ENCODE assay signal across 8 mouse cellular contexts in genomic region chr2:117342090-117342546, GRCm38 (mm10). TPM values are rescaled to one million over a fixed set of nuclear protein-coding genes. Genes with fewer than 3 reads are reported as not detected.
A peak's percentile ranks its signal among the peaks of the same experiment; 100 is the strongest.
DNase-seq lines count a peak whose midpoint lies in the region; ATAC-seq and TF ChIP-seq lines count a peak whose summit lies in the region.

No protein-coding gene starts in this region.

- TF ChIP-seq POLR2A in thymus, adult 2 months (IDR thresholded peaks at IDR 0.05; ENCODE audit: control insufficient read depth, extremely low read depth, insufficient read depth, low read length, poor library complexity), result no peak

- no peaks in the 10 kb centered on the region for H3K9me3 ChIP-seq in forebrain, embryonic 13.5 days (replicated peaks)
- no peaks in the 10 kb centered on the region for H3K9me3 ChIP-seq in lung, embryonic 16.5 days (ENCODE audit: control insufficient read depth, low read length)

- peaks cover 19% of the 10 kb centered on the region for H3K4me1 ChIP-seq in forebrain, embryonic 13.5 days
- H3K4me1 ChIP-seq in lung, embryonic 16.5 days (replicated peaks; ENCODE audit: control insufficient read depth, insufficient read depth, low read length), result no peaks in the 10 kb centered on the region; the same call in 1 of the 2 replicates
- peaks cover 37% of the 10 kb centered on the region for H3K4me1 ChIP-seq in thymus, adult 2 months (replicated peaks; ENCODE audit: control insufficient read depth, insufficient read depth, low read length)

- H3K27ac ChIP-seq in forebrain, embryonic 13.5 days, result no peak overlapping the region
- H3K27ac ChIP-seq in lung, embryonic 16.5 days (ENCODE audit: low read length), result no peak overlapping the region
- H3K27ac ChIP-seq in thymus, adult 2 months (ENCODE audit: control insufficient read depth, insufficient read depth, low read length), result peak overlapping the region; percentile 91

- H3K36me3 ChIP-seq in forebrain, embryonic 13.5 days (ENCODE audit: poor library complexity, severe bottlenecking), result no peaks in the 10 kb centered on the region
- no peaks in the 10 kb centered on the region for H3K36me3 ChIP-seq in lung, embryonic 16.5 days (ENCODE audit: control insufficient read depth, insufficient read depth, low read length)
- H3K36me3 ChIP-seq in thymus, adult 2 months (ENCODE audit: control insufficient read depth, insufficient read depth, low read length), result peaks cover 13% of the 10 kb centered on the region

- peak; percentile 62 for ATAC-seq in forebrain, embryonic 13.5 days
- peak; percentile 56; the same call in 1 of the 2 replicates for ATAC-seq in lung, embryonic 16.5 days (ENCODE audit: low read depth)

- H3K4me3 ChIP-seq in forebrain, embryonic 13.5 days, result peak overlapping the region; percentile 53
- peak overlapping the region; percentile 56 for H3K4me3 ChIP-seq in lung, embryonic 16.5 days (ENCODE audit: low read length)
- peak overlapping the region; percentile 97 for H3K4me3 ChIP-seq in thymus, adult 2 months (ENCODE audit: control insufficient read depth, insufficient read depth, low read length)

- under 1% methylated on average over 19 of the region's 19 CpGs for WGBS in forebrain, embryonic 13.5 days
- 1% methylated on average over 19 of the region's 19 CpGs for WGBS in lung, embryonic 16.5 days
- under 1% methylated on average over 19 of the region's 19 CpGs for WGBS in thymus, adult 2 months

- H3K9ac ChIP-seq in forebrain, embryonic 13.5 days, result peak overlapping the region; percentile 63
- H3K9ac ChIP-seq in lung, embryonic 16.5 days (ENCODE audit: low read length), result peak overlapping the region; percentile 58

- peak; percentile 93 for DNase-seq in A20 (ENCODE audit: low read depth, low spot score)
- peak; percentile 71 to 73 for DNase-seq in adrenal gland, postnatal 36 days
- peak; percentile 74 for DNase-seq in heart, postnatal 4 days
- DNase-seq in layer of hippocampus, adult 8-10 months (ENCODE audit: low spot score in 2 of 2), result peak; percentile 45 to 75
- DNase-seq in ovary, adult 18-20 months (ENCODE audit: low spot score), result peak; percentile 7
- DNase-seq in thymus, adult 2 months, result peak; percentile 95

- peaks cover 11% of the 10 kb centered on the region; the same call in 1 of the 2 replicates for H3K27me3 ChIP-seq in forebrain, embryonic 13.5 days
- peaks cover 16% of the 10 kb centered on the region for H3K27me3 ChIP-seq in lung, embryonic 16.5 days (ENCODE audit: control insufficient read depth, insufficient read depth, low read depth, low read length)
- H3K27me3 ChIP-seq in thymus, adult 2 months (ENCODE audit: control insufficient read depth, insufficient read depth, low read length), result no peaks in the 10 kb centered on the region

- peak; percentile 98 for TF ChIP-seq CTCF in thymus, adult 2 months (IDR thresholded peaks at IDR 0.05; ENCODE audit: borderline replicate concordance, control insufficient read depth, extremely low read depth, insufficient read depth, low read length, poor library complexity)

- peak overlapping the region; percentile 97 for H3K4me2 ChIP-seq in forebrain, embryonic 13.5 days
- H3K4me2 ChIP-seq in lung, embryonic 16.5 days (ENCODE audit: low read depth, low read length), result peak overlapping the region; percentile 83

RNA-seq across cellular contexts. Expression of gene Rasgrp1, which starts 0.7 kb away (rescaled TPM):
- under 1 TPM; 0.46 TPM for total RNA-seq in adrenal gland, postnatal 36 days (2021)
- polyA plus RNA-seq in forebrain, embryonic 13.5 days (2015; fragmentation: Nextera tagmentation; extraction: Ambion mirVana), result 2.9 and 5.1 TPM in 2 replicates
- total RNA-seq in heart, postnatal 4 days (2021), result under 1 TPM; 0.25 to 0.43 TPM
- 100 to 1,000 TPM; 328 to 405 (median 376) TPM for total RNA-seq in layer of hippocampus, adult 8-10 months (2022)
- 1.0 and 1.5 TPM in 2 replicates for polyA plus RNA-seq in lung, embryonic 16.5 days (2015; fragmentation: Nextera tagmentation; extraction: Ambion mirVana)
- 131 and 145 TPM in 2 replicates for polyA plus RNA-seq in thymus, adult 2 months (2012; rRNA removed)

Comparison
In these comparisons a context has a peak if more than half of its experiments do, and no peak if none do; other contexts are left out.
1. DNase-seq: peak in every context shown above with its lines; median percentile 95 in thymus, adult 2 months; 93 in A20; 74 in heart, postnatal 4 days; 72 in adrenal gland, postnatal 36 days; 60 in layer of hippocampus, adult 8-10 months; 7 in ovary, adult 18-20 months.
2. RNA of gene Rasgrp1, which starts 0.7 kb away (total RNA-seq): 328 to 405 TPM in layer of hippocampus, adult 8-10 months; 0.46 TPM in adrenal gland, postnatal 36 days and 0.25 to 0.43 TPM in heart, postnatal 4 days; every median in the first group is over 100 times any median in the second.
3. Peak in every context shown above with its lines, with median percentiles within 50 percentile points of each other: H3K4me3 ChIP-seq.